Mouse (Mus musculus) small intestine, adult 2 months (tissue): ENCODE measurements around the gene Pitpnb. TPM values are rescaled to one million over a fixed set of nuclear protein-coding genes. Genes with fewer than 3 reads are reported as not detected.

Experiments
- H3K27ac ChIP-seq: fragments of 200-500 bp; 2 replicates; pipeline ENCODE4 v1.5.1; 2012; ENCODE audit warnings: low read depth, low read length, control low read depth, inconsistent platforms; ENCODE audit not compliant: insufficient read depth
- H3K27me3 ChIP-seq: fragments of 200-500 bp; 2 replicates; pipeline ENCODE4 v1.6.1; 2012; ENCODE audit warnings: mild to moderate bottlenecking, moderate library complexity, low read length, inconsistent platforms; ENCODE audit not compliant: control insufficient read depth, insufficient read depth
- H3K36me3 ChIP-seq: fragments of 200-500 bp; 2 replicates; pipeline ENCODE4 v1.6.1; 2012; ENCODE audit warnings: mild to moderate bottlenecking, low read length, control low read depth, inconsistent platforms; ENCODE audit not compliant: control insufficient read depth, insufficient read depth
- H3K4me1 ChIP-seq: fragments of 200-500 bp; 2 replicates; pipeline ENCODE4 v1.6.1; 2012; ENCODE audit warnings: low read length, inconsistent platforms, mixed read lengths; ENCODE audit not compliant: control insufficient read depth, insufficient read depth, insufficient read length
- H3K4me3 ChIP-seq: fragments of 200-500 bp; 2 replicates; pipeline ENCODE4 v1.5.1; 2012; ENCODE audit warnings: low read depth, mild to moderate bottlenecking, control low read depth, inconsistent platforms, low read length, moderate library complexity
- CTCF ChIP-seq: fragments of 200-500 bp; IDR thresholded peaks from 2 replicates; pipeline ENCODE4 v1.5.1; 2012; ENCODE audit warnings: low read depth, mild to moderate bottlenecking, control low read depth, inconsistent platforms, low read length, moderate library complexity, mixed read lengths; ENCODE audit not compliant: insufficient replicate concordance, insufficient read length; ENCODE audit errors: extremely low read depth
- POLR2A ChIP-seq: fragments of 200-500 bp; IDR thresholded peaks from 2 replicates; pipeline ENCODE4 v1.6.1; 2012; ENCODE audit warnings: low read depth, mild to moderate bottlenecking, control low read depth, inconsistent platforms, low read length, moderate library complexity
- WGBS: fragments of 180-500 bp; shearing (Covaris S2); methylation state at CpG from one replicate; pipeline ENCODE4 v1.1.7; 2018; 5-methylcytosine and 5-hydroxymethylcytosine counted together
- polyA plus RNA-seq: library from polyadenylated mRNA; depleted of rRNA; stranded (reverse); fragments of >200 nt; gene quantifications from 2 replicates; pipeline ENCODE4 v1.2.3, GENCODE M21; 2012

The Pitpnb gene
- polyA plus RNA-seq, 1 experiment: 44.5 TPM

GRCm38 (mm10) chr5:111399271-111399670 lies 68.7 kb downstream of the Pitpnb start:
- Histone ChIP-seq H3K36me3 (no peaks in the 10 kb centered on the region), H3K27ac (no peak overlapping the region), H3K27me3 (no peaks in the 10 kb centered on the region), H3K4me1 (no peaks in the 10 kb centered on the region; the same call in 1 of the 2 replicates), H3K4me3 (no peak overlapping the region)
- 61% methylated on average over 4 of the region's 4 CpGs for WGBS
- TF ChIP-seq POLR2A: no peak

- Histone ChIP-seq H3K4me1 (no peaks in the 10 kb centered on the region; the same call in 1 of the 2 replicates), H3K36me3 (no peaks in the 10 kb centered on the region), H3K27me3 (no peaks in the 10 kb centered on the region), H3K27ac (peak overlapping the region; percentile 52), H3K4me3 (no peak overlapping the region)
- 77% methylated on average over 19 of the region's 19 CpGs for WGBS
- TF ChIP-seq POLR2A (no peak), CTCF (no peak)
Measured at GRCm38 (mm10) chr5:111401879-111402650, 71.5 kb downstream of the Pitpnb start.

- peak overlapping the region; percentile 52 for H3K27ac ChIP-seq
- TF ChIP-seq CTCF (no peak), POLR2A (no peak)
- WGBS: 79% methylated on average over 6 of the region's 6 CpGs
- H3K27me3 ChIP-seq: no peaks in the 10 kb centered on the region
- no peaks in the 10 kb centered on the region for H3K4me1 ChIP-seq
- H3K36me3 ChIP-seq: no peaks in the 10 kb centered on the region
- H3K4me3 ChIP-seq: no peak overlapping the region
Measured at GRCm38 (mm10) chr5:111402651-111402996, 72.1 kb downstream of the Pitpnb start.

- Histone ChIP-seq H3K4me1 (no peaks in the 10 kb centered on the region), H3K4me3 (no peak overlapping the region), H3K27me3 (no peaks in the 10 kb centered on the region), H3K27ac (no peak overlapping the region), H3K36me3 (no peaks in the 10 kb centered on the region)
- 79% methylated on average over 6 of the region's 6 CpGs for WGBS
- TF ChIP-seq POLR2A (no peak), CTCF (no peak)
Measured at GRCm38 (mm10) chr5:111404721-111405120, 74.2 kb downstream of the Pitpnb start.

- Histone ChIP-seq H3K27ac (0 out of 2 replicates have a peak overlapping the region, but pooled peaks have one; percentile 49), H3K4me3 (no peak overlapping the region), H3K27me3 (no peaks in the 10 kb centered on the region; the same call in 1 of the 2 replicates), H3K4me1 (no peaks in the 10 kb centered on the region), H3K36me3 (no peaks in the 10 kb centered on the region)
- 22% methylated on average over 14 of the region's 14 CpGs for WGBS
- TF ChIP-seq POLR2A (no peak), CTCF (no peak)
Measured at GRCm38 (mm10) chr5:111408470-111409105, 78.0 kb downstream of the Pitpnb start.

GRCm38 (mm10) chr5:111409412-111410044 lies 79.0 kb downstream of the Pitpnb start:
- Histone ChIP-seq H3K27me3 (no peaks in the 10 kb centered on the region; the same call in none of the 2 replicates), H3K4me3 (no peak overlapping the region), H3K36me3 (no peaks in the 10 kb centered on the region), H3K4me1 (no peaks in the 10 kb centered on the region), H3K27ac (no peak overlapping the region)
- TF ChIP-seq POLR2A (no peak), CTCF (peak; percentile 24; the same call in 1 of the 2 replicates)
- WGBS: 11% methylated on average over 1 of the region's 1 CpGs

- no peak for TF ChIP-seq POLR2A
- TF ChIP-seq CTCF: no peak
- no peaks in the 10 kb centered on the region; the same call in none of the 2 replicates for H3K27me3 ChIP-seq
- no peaks in the 10 kb centered on the region for H3K36me3 ChIP-seq
- no peaks in the 10 kb centered on the region for H3K4me1 ChIP-seq
- no peak overlapping the region for H3K4me3 ChIP-seq
- WGBS: 77% methylated on average over 3 of the region's 3 CpGs
- no peak overlapping the region for H3K27ac ChIP-seq
Measured at GRCm38 (mm10) chr5:111410665-111411064, 80.1 kb downstream of the Pitpnb start.
